Mouse (Mus musculus) ES-Bruce4 (cell line): ENCODE measurements around the gene Plxnd1.

Experiments used
- CTCF ChIP-seq: IDR thresholded peaks from one replicate; pipeline ENCODE4 v1.8.1; 2011; ENCODE audit warnings: low read depth, low read length
- POLR2A ChIP-seq: IDR thresholded peaks from one replicate; pipeline ENCODE4 v1.8.1; 2011; ENCODE audit warnings: low read length; ENCODE audit not compliant: insufficient read depth

GRCm38 (mm10) chr6:115956922-115957601 is 37.7 kb downstream of the Plxnd1 start:
- TF ChIP-seq POLR2A, result no peak
- no peak for TF ChIP-seq CTCF
